Mouse (Mus musculus): ENCODE measurements around the gene Acr.

DNA sequence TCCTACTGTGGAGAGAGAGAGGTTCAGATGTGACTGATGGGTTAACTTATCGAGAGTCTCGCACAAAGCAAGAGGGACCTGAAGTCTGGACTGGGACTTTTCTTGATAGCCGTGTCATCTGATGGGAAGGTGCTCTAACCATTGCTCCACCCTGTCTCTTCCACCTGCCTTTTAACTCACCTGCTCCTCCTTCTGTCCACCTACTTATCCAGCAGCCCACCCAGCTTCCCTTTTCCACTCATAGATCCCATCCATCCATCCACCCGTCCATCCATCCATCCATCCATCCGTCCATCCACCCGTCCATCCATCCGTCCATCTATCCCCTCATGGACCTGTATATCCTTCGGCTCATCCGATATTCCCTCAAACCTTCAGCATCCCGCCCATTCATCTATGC, 39.2 kb upstream of the Acr start:
- no peak for TF ChIP-seq EP300 (optimal IDR thresholded peaks at IDR 0.05)
- no peak for TF ChIP-seq CTCF (IDR thresholded peaks at IDR 0.05; ENCODE audit: low read depth)
